Mouse (Mus musculus) neural tube, embryonic 12.5 days (tissue): ENCODE data around the gene Tecpr2. TPM values are rescaled to one million over a fixed set of nuclear protein-coding genes. Genes with fewer than 3 reads are reported as not detected.

Source experiments
- polyA plus RNA-seq: library from polyadenylated mRNA; unstranded; fragments of >200 nt; fragmentation: Nextera tagmentation; extraction: Ambion mirVana; gene quantifications from 2 replicates; pipeline ENCODE4 v1.2.1, GENCODE M21; 2016

Tecpr2 gene
- polyA plus RNA-seq, 1 experiment from 2014 or later = 7.6 TPM

Other genes starting within 250 kb of the Tecpr2 start
- gene 1700001K19Rik, start 206.6 kb upstream of the Tecpr2 start, polyA plus RNA-seq = not detected in 2 replicates
- gene Hsp90aa1, start 186.5 kb upstream of the Tecpr2 start, polyA plus RNA-seq = 1,156 and 1,160 TPM in 2 replicates
- 28.1 and 30.5 TPM in 2 replicates for gene Wdr20, start 151.3 kb upstream of the Tecpr2 start, polyA plus RNA-seq
- 9.7 and 10.2 TPM in 2 replicates for gene Mok, start 48.3 kb upstream of the Tecpr2 start, polyA plus RNA-seq
- 5.7 and 5.9 TPM in 2 replicates for gene Zfp839, start 39.0 kb upstream of the Tecpr2 start, polyA plus RNA-seq
- gene Cinp, start 119 bp upstream of the Tecpr2 start, polyA plus RNA-seq = 65.3 and 68.3 TPM in 2 replicates
- 9.5 and 10.5 TPM in 2 replicates for gene Ankrd9, start 89.8 kb downstream of the Tecpr2 start, polyA plus RNA-seq
- gene Rcor1, start 150.1 kb downstream of the Tecpr2 start, polyA plus RNA-seq = 7.9 and 8.5 TPM in 2 replicates